Mouse (Mus musculus): ENCODE data around the gene Tada3.
A peak's percentile ranks its signal among the peaks of the same experiment; 100 is the strongest.
"Not testable (repeated sequence)": the region's sequence is repeated elsewhere in the genome, so short reads cannot be mapped to it uniquely, and the experiment has no call there.

Gene Tada3

DNA sequence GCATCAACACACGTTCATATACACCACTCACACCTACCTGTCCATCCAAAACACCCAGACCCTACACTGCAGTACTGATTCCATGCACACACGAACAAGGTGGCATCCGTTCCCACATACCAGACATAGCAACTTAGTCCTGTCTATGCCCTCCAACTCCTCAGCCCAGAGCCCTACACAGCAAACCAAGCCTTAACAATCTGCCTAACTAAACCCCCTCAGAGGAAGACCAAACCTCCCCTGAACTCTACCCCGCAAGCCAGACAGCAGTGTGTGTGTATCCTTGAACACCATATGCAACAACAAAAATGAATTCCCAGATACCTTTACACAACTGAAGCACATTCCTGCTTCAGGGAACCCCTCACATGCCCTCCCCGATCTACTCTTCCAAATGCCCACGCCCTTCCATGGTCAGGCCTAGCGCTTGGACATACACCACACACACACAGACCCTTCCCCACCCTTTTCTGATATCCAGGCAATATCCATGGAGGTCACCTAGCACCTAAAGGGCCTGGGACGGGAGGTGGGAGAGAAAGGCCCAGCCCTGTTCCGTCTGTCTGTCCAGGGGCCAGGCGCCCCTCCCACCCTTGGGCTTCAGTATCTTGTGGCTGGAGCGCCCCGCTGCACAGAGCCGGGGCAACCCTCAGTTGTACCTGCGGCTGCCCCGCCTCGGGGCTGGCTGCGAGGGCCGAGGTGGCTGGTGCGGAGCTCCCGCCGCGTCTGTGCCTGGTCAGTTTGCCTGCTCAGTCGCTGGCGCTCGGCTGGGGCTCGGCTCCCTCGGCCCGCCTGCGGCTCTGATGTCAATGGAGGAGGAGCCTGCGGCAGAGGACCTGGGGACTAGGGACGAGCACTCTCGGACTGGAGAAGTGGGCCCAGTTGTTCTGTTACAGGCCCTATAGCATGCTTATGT, 34.2 kb downstream of the Tada3 start, which contains the start of gene Camk1:
Camk1 (minus strand) TSS at position 808 of the 916 bp plus-strand sequence.
- DNase-seq (ENCODE audit: low spot score): peak; percentile 78

GRCm38 (mm10) chr6:113342297-113342696, 35.4 kb downstream of the Tada3 start:
- no peak for DNase-seq (ENCODE audit: low spot score)

DNA sequence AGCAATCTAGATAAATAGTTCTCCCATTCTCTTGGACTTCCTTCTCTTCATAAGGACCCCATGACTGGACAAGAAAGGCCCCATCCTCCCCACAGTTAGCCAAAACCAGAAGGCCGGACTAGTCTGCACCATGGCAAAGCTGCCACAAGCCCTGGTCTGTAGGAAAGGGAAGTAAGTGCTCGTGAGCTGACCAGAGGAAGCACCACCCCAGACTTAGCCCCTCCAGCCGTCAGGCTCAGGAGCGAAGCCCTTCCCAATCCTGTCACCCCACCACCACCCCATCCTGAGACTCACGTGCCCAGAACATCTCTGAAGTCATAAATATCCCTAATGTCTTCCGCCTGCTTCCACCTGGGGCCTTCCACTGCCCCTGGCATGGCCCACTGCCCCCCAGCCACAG, 36.1 kb downstream of the Tada3 start:
- no peak for DNase-seq (ENCODE audit: low spot score)

- no peak for DNase-seq (ENCODE audit: low spot score)
Observed at GRCm38 (mm10) chr6:113336852-113337620, 40.6 kb downstream of the Tada3 start.

DNA sequence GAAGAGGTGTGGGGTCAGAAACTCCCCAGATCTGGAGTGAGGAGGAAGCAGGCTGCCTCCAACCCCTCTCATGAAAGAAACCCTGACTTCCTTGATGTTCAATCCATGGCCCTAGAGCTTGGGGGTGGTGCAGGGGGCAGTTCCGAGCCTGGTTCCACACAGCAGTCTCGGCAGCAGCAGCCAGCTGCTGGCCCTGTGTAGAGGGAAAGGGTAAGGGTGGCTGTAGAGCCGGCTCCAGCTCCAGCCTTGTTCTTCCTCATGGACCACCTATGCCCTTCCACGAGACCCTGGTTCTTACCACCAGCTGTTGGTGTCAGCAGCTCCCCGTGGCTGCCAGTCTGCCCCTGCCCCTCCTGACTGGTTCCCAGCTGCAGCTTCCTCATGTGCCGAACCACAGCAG, 43.5 kb downstream of the Tada3 start:
- no peak for DNase-seq (ENCODE audit: low spot score)

GRCm38 (mm10) chr6:113333137-113333950, 44.3 kb downstream of the Tada3 start:
- peak; percentile 74 for DNase-seq (ENCODE audit: low spot score)

DNA sequence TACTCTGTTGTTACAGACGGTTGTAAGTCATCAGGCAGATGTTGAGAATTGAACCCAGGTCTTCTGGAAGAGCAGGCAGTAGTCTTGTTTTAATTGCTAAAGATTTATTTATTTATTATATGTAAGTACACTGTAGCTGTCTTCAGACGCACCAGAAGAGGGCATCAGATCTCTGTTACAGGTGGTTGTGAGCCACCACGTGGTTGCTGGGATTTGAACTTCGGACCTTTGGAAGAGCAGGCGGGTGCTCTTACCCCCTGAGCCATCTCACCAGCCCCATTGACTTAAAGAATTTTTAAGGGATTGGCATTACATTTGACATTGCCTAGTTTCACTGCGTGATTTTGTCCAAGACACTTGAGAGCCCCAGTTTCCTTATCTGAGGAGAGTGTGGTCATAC, 44.9 kb downstream of the Tada3 start:
- not testable (repeated sequence) for DNase-seq (ENCODE audit: low spot score)

DNA sequence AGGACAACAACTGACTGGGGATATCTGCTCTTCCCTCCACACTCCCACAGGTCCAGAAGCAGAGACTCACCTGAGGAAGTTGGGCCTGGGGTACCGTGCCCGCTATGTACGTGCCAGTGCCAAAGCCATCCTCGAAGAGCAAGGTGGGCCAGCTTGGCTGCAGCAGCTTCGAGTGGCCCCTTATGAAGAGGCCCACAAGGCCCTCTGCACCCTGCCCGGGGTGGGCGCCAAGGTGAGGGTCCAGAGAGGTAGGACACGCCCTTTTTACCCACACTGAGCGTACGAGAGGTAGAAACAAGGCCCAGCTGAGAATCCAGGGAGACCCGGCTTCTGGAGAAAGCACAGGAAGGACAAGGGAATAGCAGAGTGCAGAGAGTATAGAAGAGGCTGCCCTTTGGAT, 46.0 kb downstream of the Tada3 start:
- DNase-seq (ENCODE audit: low spot score): no peak

GRCm38 (mm10) chr6:113330547-113330946, 47.1 kb downstream of the Tada3 start:
- no peak for DNase-seq (ENCODE audit: low spot score)

- DNase-seq (ENCODE audit: low spot score): no peak
Observed at GRCm38 (mm10) chr6:113329396-113329795, 48.3 kb downstream of the Tada3 start.

GRCm38 (mm10) chr6:113326533-113327315, 51.0 kb downstream of the Tada3 start, which contains the start of gene Ogg1:
Gene Ogg1, plus strand, starts transcription at chr6:113326972.
- peak; percentile 98 for DNase-seq (ENCODE audit: low spot score)

All from testis, postnatal 10 days (tissue).